Mouse (Mus musculus): ENCODE data around the gene Pcdh15.

Gene Pcdh15

DNA sequence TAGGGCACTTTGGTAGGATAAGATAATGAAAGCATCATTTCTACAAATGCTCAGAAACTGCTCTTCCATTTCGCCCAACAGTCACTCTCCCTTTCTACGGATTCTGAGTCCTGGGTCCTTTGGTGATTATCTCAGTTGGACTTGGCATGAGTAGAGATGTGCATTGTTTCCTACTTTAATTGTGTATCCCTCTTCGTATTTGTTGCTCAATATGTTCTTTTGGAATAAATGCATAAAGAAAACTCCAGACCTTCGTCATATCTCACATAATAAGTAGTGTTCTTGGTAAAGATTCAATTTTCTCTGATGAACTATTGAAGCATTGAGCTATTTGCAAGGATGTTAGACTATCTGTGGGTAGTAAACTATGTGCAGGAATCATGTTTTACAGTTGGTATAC, 854.2 kb downstream of the Pcdh15 start:
- no peak for DNase-seq (ENCODE audit: low spot score)

DNA sequence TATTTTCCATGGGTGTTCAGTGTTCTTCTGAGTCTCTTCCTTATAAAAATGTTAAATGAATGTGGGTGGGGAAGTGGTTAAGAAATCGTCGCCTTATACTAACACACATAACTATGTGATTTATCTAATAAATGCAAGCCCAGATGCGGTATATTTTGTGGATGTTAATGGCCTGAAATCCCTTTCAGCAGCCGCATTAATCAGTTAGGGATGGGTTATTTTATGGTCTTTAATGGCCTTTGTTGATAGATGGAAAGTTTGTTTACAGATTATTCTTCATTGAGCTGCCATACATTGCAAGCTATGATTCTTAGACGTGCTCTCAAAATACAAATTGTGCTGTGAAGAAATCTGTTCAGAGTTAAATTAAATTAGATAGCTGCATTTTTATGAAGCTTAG, 884.9 kb downstream of the Pcdh15 start:
- no peak for DNase-seq (ENCODE audit: low spot score)

DNA sequence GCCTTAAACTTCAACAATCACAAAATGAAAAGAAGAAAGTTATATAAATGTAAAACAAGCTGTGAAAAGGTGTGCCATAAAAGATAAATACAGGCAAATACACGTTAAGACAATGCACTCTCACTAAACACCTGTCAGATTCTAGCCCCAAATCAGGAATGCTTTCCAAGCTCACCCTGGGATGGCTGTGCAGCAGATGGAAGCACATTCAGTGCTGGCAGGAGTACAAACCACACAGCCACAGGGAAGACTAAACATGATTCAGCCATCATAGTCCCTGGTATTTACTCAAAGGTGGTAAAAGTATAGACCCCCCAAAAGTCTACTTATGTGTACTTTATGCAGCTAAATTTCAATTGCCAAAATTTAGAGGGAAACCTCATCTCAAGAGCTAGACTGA, 909.7 kb downstream of the Pcdh15 start:
- no peak for DNase-seq (ENCODE audit: low spot score)

GRCm38 (mm10) chr10:74023091-74023490, 923.9 kb downstream of the Pcdh15 start:
- no peak for DNase-seq (ENCODE audit: low spot score)

GRCm38 (mm10) chr10:74053059-74053458, 953.9 kb downstream of the Pcdh15 start:
- no peak for DNase-seq (ENCODE audit: low spot score)

- no peak for DNase-seq (ENCODE audit: low spot score)
Observed at GRCm38 (mm10) chr10:74086653-74087052, 987.5 kb downstream of the Pcdh15 start.

DNA sequence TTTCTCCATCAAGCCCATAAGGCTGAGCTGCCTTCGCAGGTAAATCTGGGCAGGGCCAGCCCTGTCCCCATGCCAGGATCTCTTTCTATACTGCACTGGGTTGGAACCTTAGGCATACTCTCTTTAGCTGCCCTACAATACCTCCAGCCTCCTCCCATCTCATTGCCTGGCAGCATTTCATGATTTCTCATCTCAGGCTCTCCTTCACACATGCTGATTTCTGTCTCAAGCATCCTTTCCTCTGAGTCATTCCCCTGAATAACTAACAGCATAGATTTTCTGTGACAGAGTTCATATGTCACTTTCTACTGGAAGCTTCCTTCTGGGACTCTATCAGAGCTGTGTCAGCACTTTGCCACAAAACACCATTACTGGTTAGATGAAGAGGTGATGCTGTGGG, 999.2 kb downstream of the Pcdh15 start:
- DNase-seq (ENCODE audit: low spot score), result no peak

DNA sequence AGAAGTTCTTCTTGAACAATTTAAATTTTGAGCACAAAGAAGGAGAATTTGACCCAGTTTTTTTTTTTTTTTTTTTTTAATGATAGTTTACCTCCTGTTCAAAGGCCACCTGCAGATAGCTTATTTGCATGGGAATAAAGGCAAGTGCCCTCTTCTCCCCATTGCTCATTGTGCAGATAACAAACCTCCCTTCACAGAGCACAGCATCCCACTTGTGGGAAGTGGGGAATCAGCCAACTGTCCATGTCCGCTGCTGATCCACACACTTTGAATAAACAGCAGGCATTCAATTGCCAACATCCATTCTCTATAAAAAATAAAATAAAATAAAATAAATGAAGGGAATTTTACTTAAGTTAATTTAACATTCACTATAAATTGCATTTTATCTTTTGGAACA, 1015.0 kb downstream of the Pcdh15 start:
- no peak for DNase-seq (ENCODE audit: low spot score)

GRCm38 (mm10) chr10:74116817-74117216, 1017.7 kb downstream of the Pcdh15 start:
- no peak for DNase-seq (ENCODE audit: low spot score)

DNA sequence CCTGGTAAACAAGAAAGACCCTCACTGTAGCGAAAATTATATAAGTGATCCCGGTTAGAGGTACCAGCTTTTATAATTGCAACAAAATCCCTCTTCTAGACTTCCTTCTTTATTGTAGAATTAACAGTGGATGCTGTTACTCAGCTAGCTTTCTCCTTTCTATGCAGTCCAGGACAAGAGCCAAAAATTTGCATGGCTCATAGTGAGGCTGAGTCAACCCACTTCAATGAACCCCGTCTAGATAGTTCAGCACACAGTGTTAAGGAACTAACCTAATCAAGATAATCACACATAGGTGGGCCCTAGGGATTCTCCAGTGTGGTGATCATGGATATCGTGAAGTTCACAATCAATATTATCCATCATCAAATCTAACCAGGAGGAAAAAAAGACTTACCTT, 1024.3 kb downstream of the Pcdh15 start:
- no peak for DNase-seq (ENCODE audit: low spot score)

GRCm38 (mm10) chr10:74129192-74129591, 1030.0 kb downstream of the Pcdh15 start:
- no peak for DNase-seq (ENCODE audit: low spot score)

GRCm38 (mm10) chr10:74129665-74130064, 1030.5 kb downstream of the Pcdh15 start:
- no peak for DNase-seq (ENCODE audit: low spot score)

DNA sequence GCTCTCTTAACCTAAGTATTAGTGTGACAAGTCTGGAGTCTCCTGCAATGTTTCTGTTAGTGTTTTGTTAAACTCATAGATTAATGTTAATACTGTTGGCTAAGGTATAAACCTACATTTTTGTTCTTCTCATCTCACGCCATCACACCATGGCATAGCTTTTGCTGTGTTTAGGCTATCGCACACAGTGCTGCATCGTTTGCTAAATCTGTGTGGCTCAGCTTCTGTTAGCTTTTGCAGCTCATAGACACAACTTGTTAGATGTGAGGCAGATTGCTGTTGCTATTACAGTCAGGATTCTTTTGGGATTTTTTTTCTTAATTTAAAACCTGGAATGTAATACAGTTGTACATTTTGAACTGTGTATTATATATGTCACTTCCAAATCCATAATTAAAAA, 1031.7 kb downstream of the Pcdh15 start:
- DNase-seq (ENCODE audit: low spot score), result no peak

- no peak for DNase-seq (ENCODE audit: low spot score)
Observed at GRCm38 (mm10) chr10:74147966-74148365, 1048.8 kb downstream of the Pcdh15 start.

GRCm38 (mm10) chr10:74181921-74182320, 1082.8 kb downstream of the Pcdh15 start:
- no peak for DNase-seq (ENCODE audit: low spot score)

GRCm38 (mm10) chr10:74203650-74204049, 1104.5 kb downstream of the Pcdh15 start:
- no peak for DNase-seq (ENCODE audit: low spot score)

- DNase-seq (ENCODE audit: low spot score), result no peak
Observed at GRCm38 (mm10) chr10:74217268-74217667, 1118.1 kb downstream of the Pcdh15 start.

DNA sequence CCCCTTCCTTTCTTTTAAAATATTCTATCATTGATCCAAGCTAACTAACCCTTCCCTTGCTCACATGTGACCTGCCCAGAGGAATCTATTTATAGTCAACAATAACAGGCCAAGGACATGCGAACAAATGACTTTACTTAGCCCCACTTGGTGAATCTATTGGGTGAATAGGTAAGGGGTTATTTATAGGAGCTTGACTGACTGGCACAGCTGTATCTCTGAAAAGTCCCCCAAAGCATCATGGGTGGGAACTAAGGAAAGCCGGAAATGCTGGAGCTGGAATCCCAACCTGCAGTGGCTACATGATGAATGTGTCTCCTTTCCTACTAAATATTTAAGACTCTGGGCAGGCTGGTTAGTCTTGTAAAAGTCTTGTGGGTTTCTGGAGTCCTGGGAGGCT, 1121.3 kb downstream of the Pcdh15 start:
- no peak for DNase-seq (ENCODE audit: low spot score)

- DNase-seq (ENCODE audit: low spot score), result no peak
Observed at GRCm38 (mm10) chr10:74257716-74258446, 1158.7 kb downstream of the Pcdh15 start.

GRCm38 (mm10) chr10:74258639-74259038, 1159.5 kb downstream of the Pcdh15 start:
- DNase-seq (ENCODE audit: low spot score), result no peak

DNA sequence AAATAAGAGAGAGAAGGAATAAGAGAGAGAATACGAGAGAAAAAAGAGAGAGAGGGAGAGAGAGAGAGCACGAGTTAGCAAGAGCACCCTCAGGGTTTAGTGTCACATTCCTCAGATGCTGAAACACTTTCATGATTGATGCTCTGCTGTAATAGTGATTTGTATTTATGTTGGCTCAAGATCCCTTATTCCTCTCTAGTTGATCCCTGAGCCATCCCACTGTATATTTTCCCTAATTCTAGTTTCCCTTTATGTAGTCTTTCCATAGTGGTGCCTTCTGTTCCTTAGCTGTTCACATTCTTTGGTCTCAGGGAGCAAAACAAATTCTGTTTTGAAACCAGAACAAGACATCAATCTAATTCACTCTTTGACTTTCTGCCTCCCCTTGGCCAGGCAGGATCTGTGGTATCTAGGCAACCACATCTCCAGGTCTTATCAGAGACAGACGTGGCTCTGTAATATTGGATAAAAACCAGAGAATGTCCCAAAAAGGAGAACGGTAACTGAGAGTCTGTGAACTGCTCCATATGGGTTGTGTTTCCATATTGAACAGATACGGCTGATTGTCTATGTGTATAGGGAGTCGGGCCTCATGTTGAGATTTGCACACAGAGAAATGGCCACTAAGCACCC, 1170.6 kb downstream of the Pcdh15 start:
- no peak for DNase-seq (ENCODE audit: low spot score)

GRCm38 (mm10) chr10:74270894-74271293, 1171.8 kb downstream of the Pcdh15 start:
- DNase-seq (ENCODE audit: low spot score), result no peak

- DNase-seq (ENCODE audit: low spot score), result no peak
Observed at GRCm38 (mm10) chr10:74304120-74304519, 1205.0 kb downstream of the Pcdh15 start.

All from c-Kit-positive CD71-positive TER-119-positive erythroid progenitor cells, embryonic 14.5 days (primary cell).